Comparison of ENCODE assay signal across 26 mouse cellular contexts in genomic region chr5:136589002-136589401, GRCm38 (mm10). TPM values are rescaled to one million over a fixed set of nuclear protein-coding genes. Genes with fewer than 3 reads are reported as not detected.
DNase-seq lines count a peak whose midpoint lies in the region; ATAC-seq and TF ChIP-seq lines count a peak whose summit lies in the region.
"Had no signal": no experiment of that assay in that cellular context is flagged by ENCODE, and none has a peak within 500 bp of the region (broad histone marks: within the 10 kb centered on the region; RNA-seq: fewer than 3 reads in every experiment).

No protein-coding gene starts in this region.

- TF ChIP-seq POLR2A in ES-Bruce4 (IDR thresholded peaks at IDR 0.05; ENCODE audit: insufficient read depth, low read length), result no peak

- WGBS in forebrain, embryonic 11.5 days, result 74% methylated on average over 2 of the region's 2 CpGs

- H3K27ac ChIP-seq in ES-Bruce4 (ENCODE audit: insufficient read depth, low read length), result peak overlapping the region; percentile 17
- no peak overlapping the region for H3K27ac ChIP-seq in layer of hippocampus, adult 2 months
- H3K27ac ChIP-seq in forebrain, embryonic 11.5 days (ENCODE audit: low read depth, low read length), result no peak overlapping the region
- H3K27ac ChIP-seq: embryonic facial prominence, embryonic 13.5 days; embryonic facial prominence, embryonic 15.5 days; forebrain, embryonic 10.5 days; forebrain, embryonic 13.5 days; forebrain, embryonic 15.5 days had no signal

- DNase-seq in embryo, embryonic 10 days (ENCODE audit: low spot score), result peak; percentile 17
- no peak for DNase-seq in embryo, embryonic 9.5 days (ENCODE audit: extremely low spot score)
- peak; percentile 73 for DNase-seq in R1 (ENCODE audit: low read depth, low spot score)
- no peak for DNase-seq in layer of hippocampus, adult 2 months (ENCODE audit: low spot score in 2 of 2)
- no peak for DNase-seq in forebrain, embryonic 11.5 days (ENCODE audit: low spot score)
- DNase-seq: adrenal gland, postnatal 10 days; adrenal gland, postnatal 25 days; B cell, adult 2 months; cerebellum, adult 11 months; cerebellum, adult 18-20 months; cerebellum, adult 8-10 months; cerebellum, adult 9-11 months; cerebellum, postnatal 14 days; cerebellum, postnatal 36 days; forebrain, postnatal 0 days had no signal

- no peak overlapping the region for H3K4me3 ChIP-seq in ES-Bruce4 (ENCODE audit: low read depth, low read length)
- no peak overlapping the region for H3K4me3 ChIP-seq in layer of hippocampus, adult 2 months
- H3K4me3 ChIP-seq in forebrain, embryonic 11.5 days (ENCODE audit: low read depth, low read length), result no peak overlapping the region
- H3K4me3 ChIP-seq: embryonic facial prominence, embryonic 13.5 days; embryonic facial prominence, embryonic 15.5 days; erythroblast, embryonic 14.5 days; forebrain, embryonic 10.5 days; forebrain, embryonic 13.5 days; forebrain, embryonic 15.5 days had no signal

- H3K4me1 ChIP-seq in ES-Bruce4 (ENCODE audit: control insufficient read depth, insufficient read depth, low read length), result no peaks in the 10 kb centered on the region
- no peaks in the 10 kb centered on the region for H3K4me1 ChIP-seq in forebrain, embryonic 11.5 days (replicated peaks; ENCODE audit: control insufficient read depth, insufficient read depth, low read length)
- H3K4me1 ChIP-seq: embryonic facial prominence, embryonic 13.5 days; embryonic facial prominence, embryonic 15.5 days; forebrain, embryonic 13.5 days; forebrain, embryonic 15.5 days had no signal

- ATAC-seq in forebrain, embryonic 11.5 days (replicated peaks; ENCODE audit: low FRiP score), result no peak
- ATAC-seq: activated CD4-positive, CD25-positive, alpha-beta regulatory T cell, adult 4 months; CD4-positive, CD25-positive, alpha-beta regulatory T cell, adult 4 months; forebrain, embryonic 13.5 days; forebrain, embryonic 15.5 days; forebrain, postnatal 0 days; Patski had no signal

- TF ChIP-seq CTCF in ES-Bruce4 (IDR thresholded peaks at IDR 0.05; ENCODE audit: low read depth, low read length), result no peak
- TF ChIP-seq CTCF in layer of hippocampus, adult 2 months (conservative IDR thresholded peaks at IDR 0.05), result no peak

- no peaks in the 10 kb centered on the region for H3K36me3 ChIP-seq in ES-Bruce4 (ENCODE audit: control insufficient read depth, insufficient read depth, low read length, poor library complexity, severe bottlenecking)
- no peaks in the 10 kb centered on the region for H3K36me3 ChIP-seq in forebrain, embryonic 11.5 days (ENCODE audit: control insufficient read depth, insufficient read depth, low read length)
- H3K36me3 ChIP-seq: embryonic facial prominence, embryonic 13.5 days; embryonic facial prominence, embryonic 15.5 days; forebrain, embryonic 10.5 days; forebrain, embryonic 15.5 days; G1E had no signal

- no peak overlapping the region for H3K4me2 ChIP-seq in forebrain, embryonic 11.5 days (ENCODE audit: low read depth, low read length, severe bottlenecking)
- H3K4me2 ChIP-seq: embryonic facial prominence, embryonic 13.5 days; embryonic facial prominence, embryonic 15.5 days; forebrain, embryonic 13.5 days; forebrain, embryonic 15.5 days had no signal

- TF ChIP-seq EP300 in ES-Bruce4 (IDR thresholded peaks at IDR 0.05; ENCODE audit: insufficient read depth, low read depth, low read length), result peak; percentile 79; the same call in 1 of the 2 replicates

- H3K27me3 ChIP-seq in ES-Bruce4 (ENCODE audit: control insufficient read depth, insufficient read depth, low read length, poor library complexity, severe bottlenecking), result no peaks in the 10 kb centered on the region
- no peaks in the 10 kb centered on the region for H3K27me3 ChIP-seq in forebrain, embryonic 11.5 days (ENCODE audit: control insufficient read depth, insufficient read depth, low read length)
- H3K27me3 ChIP-seq: forebrain, embryonic 13.5 days; Patski had no signal

- no peaks in the 10 kb centered on the region for H3K9me3 ChIP-seq in ES-Bruce4 (replicated peaks; ENCODE audit: control insufficient read depth, insufficient read depth, low read length, poor library complexity, severe bottlenecking)
- H3K9me3 ChIP-seq in forebrain, embryonic 11.5 days (ENCODE audit: control insufficient read depth, low read length), result no peaks in the 10 kb centered on the region
- H3K9me3 ChIP-seq: embryonic facial prominence, embryonic 13.5 days; embryonic facial prominence, embryonic 15.5 days; forebrain, embryonic 10.5 days; forebrain, embryonic 13.5 days; forebrain, embryonic 15.5 days; G1E had no signal

- H3K9ac ChIP-seq in ES-Bruce4 (ENCODE audit: low read depth, poor library complexity, severe bottlenecking), result no peak overlapping the region
- H3K9ac ChIP-seq in forebrain, embryonic 11.5 days (ENCODE audit: low read length), result no peak overlapping the region
- H3K9ac ChIP-seq: embryonic facial prominence, embryonic 13.5 days; embryonic facial prominence, embryonic 15.5 days; forebrain, embryonic 13.5 days; forebrain, embryonic 15.5 days; forebrain, postnatal 0 days had no signal

RNA-seq across cellular contexts. Expression of gene Cux1, which starts 21.7 kb away (rescaled TPM):
- polyA plus RNA-seq in ES-Bruce4 (2011; ENCODE audit: insufficient read depth, insufficient read length, low read depth, missing spikeins), result 37.0 and 38.0 TPM in 2 replicates
- total RNA-seq in layer of hippocampus, adult 2 months (2021), result 10 to 100 TPM; 34.5 to 36.4 TPM
- 156 and 163 TPM in 2 replicates for polyA plus RNA-seq in forebrain, embryonic 11.5 days (2014; fragmentation: Nextera tagmentation; extraction: Ambion mirVana)

Comparison
In these comparisons a context has a peak if more than half of its experiments do, and no peak if none do; other contexts are left out.
1. DNase-seq: peak in embryo, embryonic 10 days (single experiment) and R1 (single experiment); none in embryo, embryonic 9.5 days (single experiment), layer of hippocampus, adult 2 months (0 of 2) and forebrain, embryonic 11.5 days (single experiment).